Mouse (Mus musculus) heart, adult 2 months (tissue): ENCODE measurements at regions not wholly inside any gene's neighbourhood (a gene's known extent, or its start where the extent isn't known, plus 50 kb on each side); places are given as distances from the start of the nearest gene placed in this dataset.

ENCODE experiments used
- CTCF ChIP-seq: fragments of 200-600 bp; IDR thresholded peaks from 2 replicates; pipeline ENCODE4 v1.8.1; 2022; ENCODE audit warnings: antibody characterized with exemption, mild to moderate bottlenecking, moderate library complexity
- POLR2A ChIP-seq: fragments of 200-500 bp; IDR thresholded peaks from 2 replicates; pipeline ENCODE4 v1.6.1; 2011; ENCODE audit warnings: mild to moderate bottlenecking, low read depth, low read length, control low read depth; ENCODE audit not compliant: insufficient read depth

- TF ChIP-seq CTCF, result no peak
- no peak for TF ChIP-seq POLR2A
These were observed 369.8 kb upstream of the Tshz3 start for GRCm38 (mm10) chr7:36328141-36328540.
